Mouse (Mus musculus): ENCODE measurements at regions not wholly inside any gene's neighbourhood (a gene's known extent, or its start where the extent isn't known, plus 50 kb on each side); places are given as distances from the start of the nearest gene placed in this dataset.

DNA sequence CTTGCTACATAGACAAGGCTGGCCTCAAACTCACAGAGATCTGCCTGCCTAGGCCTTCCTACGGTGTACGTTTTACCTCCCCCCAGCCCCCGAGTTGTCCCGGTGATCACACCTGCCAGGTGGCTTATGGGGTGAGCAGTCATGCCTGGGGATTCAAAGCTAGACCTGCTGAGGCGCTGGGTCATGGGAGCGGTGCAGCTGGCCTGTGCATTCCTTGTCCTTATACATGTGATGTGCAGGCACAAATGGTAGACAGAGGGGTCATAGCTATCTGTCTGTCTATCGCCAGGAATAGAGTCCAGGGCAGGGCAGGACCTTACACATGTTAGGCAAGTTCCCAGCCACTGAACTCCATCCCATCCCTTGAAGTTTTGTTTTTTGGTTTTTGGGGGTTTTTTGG is 71.7 kb downstream of the Kctd15 start:
- no peaks in the 10 kb centered on the region for H3K9me3 ChIP-seq (replicated peaks; ENCODE audit: insufficient read depth, low read length)

DNA sequence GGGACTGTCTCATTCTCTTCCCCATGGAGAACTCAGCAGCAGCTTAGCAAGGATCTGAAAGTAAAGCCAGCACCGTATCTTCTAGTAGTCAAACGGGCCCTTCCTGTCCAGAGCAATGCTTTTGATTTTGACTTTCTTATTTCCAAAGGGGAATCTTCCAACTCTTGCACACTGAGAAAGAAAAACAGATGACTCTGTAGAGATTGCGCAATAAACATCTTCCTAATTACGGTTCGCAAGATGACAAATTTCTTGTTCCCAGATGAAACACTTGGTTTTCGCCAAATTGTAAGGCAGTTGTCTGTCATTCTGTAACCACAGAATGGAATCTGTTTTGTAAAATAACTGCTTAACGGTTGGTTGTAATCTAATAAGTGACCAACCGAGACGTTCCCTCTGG is 75.7 kb downstream of the Kctd15 start:
- H3K9me3 ChIP-seq (replicated peaks; ENCODE audit: insufficient read depth, low read length): no peaks in the 10 kb centered on the region
- H3K4me1 ChIP-seq (ENCODE audit: control insufficient read depth in 1 of 2, insufficient read depth in 2 of 2, low read length in 2 of 2): no peaks in the 10 kb centered on the region
- H3K27me3 ChIP-seq (ENCODE audit: control insufficient read depth in 1 of 2, insufficient read depth in 2 of 2, low read length in 2 of 2): no peaks in the 10 kb centered on the region
- TF ChIP-seq NELFE (IDR thresholded peaks at IDR 0.05; ENCODE audit: low read depth, low read length) (no peak), UBTF (IDR thresholded peaks at IDR 0.05; ENCODE audit: borderline replicate concordance, insufficient read depth, low read depth, low read length) (no peak), POLR2AphosphoS5 (IDR thresholded peaks at IDR 0.05; ENCODE audit: borderline replicate concordance, low read depth, low read length) (no peak), MYC (IDR thresholded peaks at IDR 0.05; ENCODE audit: low read depth, low read length) (no peak), KAT2A (conservative IDR thresholded peaks at IDR 0.05; ENCODE audit: low read depth, low read length) (no peak), ETS1 (IDR thresholded peaks at IDR 0.05; ENCODE audit: low read depth, low read length) (no peak), CHD2 (IDR thresholded peaks at IDR 0.05; ENCODE audit: low read length) (no peak), MAX (IDR thresholded peaks at IDR 0.05; ENCODE audit: low read length) (no peak), MAZ (IDR thresholded peaks at IDR 0.05; ENCODE audit: low read depth, low read length) (no peak)
- no peaks in the 10 kb centered on the region for H3K36me3 ChIP-seq (ENCODE audit: control insufficient read depth in 1 of 2, insufficient read depth in 2 of 2, low read length in 2 of 2)
- no peak overlapping the region for H3K4me3 ChIP-seq (ENCODE audit: control insufficient read depth in 1 of 2, insufficient read depth in 1 of 2, low read depth in 2 of 2, low read length in 2 of 2)
- DNase-seq (ENCODE audit: low read depth, low spot score): no peak
- H3K79me2 ChIP-seq (ENCODE audit: control insufficient read depth, insufficient read depth, low read length, poor library complexity): no peaks in the 10 kb centered on the region
- H3K9ac ChIP-seq (ENCODE audit: control insufficient read depth, low read depth, low read length, poor library complexity, severe bottlenecking): no peak overlapping the region
- H3K27ac ChIP-seq (ENCODE audit: control insufficient read depth, low read depth, low read length): no peak overlapping the region

More for the DNA sequence above, 71.7 kb downstream of the Kctd15 start:
- Histone ChIP-seq H3K79me2 (ENCODE audit: control insufficient read depth, insufficient read depth, low read length, poor library complexity) (no peaks in the 10 kb centered on the region), H3K4me3 (ENCODE audit: control insufficient read depth in 1 of 2, insufficient read depth in 1 of 2, low read depth in 2 of 2, low read length in 2 of 2) (no peak overlapping the region), H3K27ac (ENCODE audit: control insufficient read depth, low read depth, low read length) (no peak overlapping the region), H3K9ac (ENCODE audit: control insufficient read depth, low read depth, low read length, poor library complexity, severe bottlenecking) (no peak overlapping the region), H3K4me1 (ENCODE audit: control insufficient read depth in 1 of 2, insufficient read depth in 2 of 2, low read length in 2 of 2) (no peaks in the 10 kb centered on the region), H3K36me3 (ENCODE audit: control insufficient read depth in 1 of 2, insufficient read depth in 2 of 2, low read length in 2 of 2) (no peaks in the 10 kb centered on the region), H3K27me3 (ENCODE audit: control insufficient read depth in 1 of 2, insufficient read depth in 2 of 2, low read length in 2 of 2) (no peaks in the 10 kb centered on the region)
- TF ChIP-seq MAZ (IDR thresholded peaks at IDR 0.05; ENCODE audit: low read depth, low read length) (no peak), ZKSCAN1 (IDR thresholded peaks at IDR 0.05; ENCODE audit: low read depth, low read length) (no peak), GABPA (IDR thresholded peaks at IDR 0.05; ENCODE audit: low read depth, low read length) (no peak), UBTF (IDR thresholded peaks at IDR 0.05; ENCODE audit: borderline replicate concordance, insufficient read depth, low read depth, low read length) (no peak)
- DNase-seq (ENCODE audit: low read depth, low spot score): no peak

DNA sequence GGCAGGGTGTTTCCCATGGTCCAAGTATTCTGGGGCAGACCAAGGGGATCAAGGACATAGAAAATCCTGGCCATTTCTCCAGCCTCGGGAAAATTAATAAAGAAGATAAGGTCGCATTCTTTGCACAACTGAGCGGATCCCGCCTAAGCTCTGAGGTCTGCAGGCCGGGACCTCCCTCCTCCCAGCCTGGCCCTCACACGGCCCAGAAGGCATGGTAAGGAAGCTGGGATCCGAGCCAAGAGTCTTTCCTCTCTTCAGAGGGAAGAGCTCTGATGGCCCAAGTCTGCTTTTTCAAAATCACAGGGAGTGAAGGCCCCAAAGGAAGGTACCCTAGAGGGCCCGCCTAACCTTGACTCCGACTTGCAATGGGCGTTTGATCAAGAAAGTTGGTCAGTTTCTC is 85.2 kb downstream of the Kctd15 start:
- no peak overlapping the region for H3K9ac ChIP-seq (ENCODE audit: control insufficient read depth, low read depth, low read length, poor library complexity, severe bottlenecking)
- no peak overlapping the region for H3K27ac ChIP-seq (ENCODE audit: control insufficient read depth, low read depth, low read length)
- DNase-seq (ENCODE audit: low read depth, low spot score): no peak
- no peaks in the 10 kb centered on the region for H3K79me2 ChIP-seq (ENCODE audit: control insufficient read depth, insufficient read depth, low read length, poor library complexity)
- no peaks in the 10 kb centered on the region for H3K9me3 ChIP-seq (replicated peaks; ENCODE audit: insufficient read depth, low read length)
- TF ChIP-seq CHD2 (IDR thresholded peaks at IDR 0.05; ENCODE audit: low read length) (no peak), CTCF (IDR thresholded peaks at IDR 0.05 in 2 of 3, conservative IDR thresholded peaks at IDR 0.05 in 1 of 3; ENCODE audit: control insufficient read depth in 1 of 3, insufficient read depth in 1 of 3, low read depth in 2 of 3, low read length in 3 of 3, poor library complexity in 1 of 3, severe bottlenecking in 1 of 3) (no peak), SIN3A (IDR thresholded peaks at IDR 0.05; ENCODE audit: low read length) (no peak), ETS1 (IDR thresholded peaks at IDR 0.05; ENCODE audit: low read depth, low read length) (no peak)
- no peak overlapping the region for H3K4me3 ChIP-seq (ENCODE audit: control insufficient read depth in 1 of 2, insufficient read depth in 1 of 2, low read depth in 2 of 2, low read length in 2 of 2)
- no peaks in the 10 kb centered on the region for H3K4me1 ChIP-seq (ENCODE audit: control insufficient read depth in 1 of 2, insufficient read depth in 2 of 2, low read length in 2 of 2)
- H3K36me3 ChIP-seq (ENCODE audit: control insufficient read depth in 1 of 2, insufficient read depth in 2 of 2, low read length in 2 of 2): no peaks in the 10 kb centered on the region
- no peaks in the 10 kb centered on the region for H3K27me3 ChIP-seq (ENCODE audit: control insufficient read depth in 1 of 2, insufficient read depth in 2 of 2, low read length in 2 of 2)
